Mouse (Mus musculus) ES-E14 (cell line): Measurements from ENCODE around the gene Cd28.

Experiments
- CHD2 ChIP-seq: IDR thresholded peaks from 2 replicates; pipeline ENCODE4 v1.6.1; 2014; ENCODE audit warnings: mild to moderate bottlenecking, low read depth, low read length, inconsistent platforms
- HCFC1 ChIP-seq: IDR thresholded peaks from 2 replicates; pipeline ENCODE4 v1.6.1; 2012; ENCODE audit warnings: low read length, inconsistent platforms, borderline replicate concordance; ENCODE audit not compliant: insufficient read depth
- MAFK ChIP-seq: IDR thresholded peaks from 2 replicates; pipeline ENCODE4 v1.6.1; 2014; ENCODE audit warnings: mild to moderate bottlenecking, low read depth, low read length, inconsistent platforms; ENCODE audit not compliant: insufficient read depth
- ZC3H11A ChIP-seq: IDR thresholded peaks from 2 replicates; pipeline ENCODE4 v1.6.1; 2012; ENCODE audit warnings: low read depth, mild to moderate bottlenecking, inconsistent platforms, low read length, borderline replicate concordance

GRCm38 (mm10) chr1:60757631-60758030 is 41.0 kb downstream of the Cd28 start:
- TF ChIP-seq CHD2 (no peak), MAFK (no peak), HCFC1 (no peak), ZC3H11A (no peak)
